Mouse (Mus musculus): ENCODE data around the gene Rfng.

- no peak for TF ChIP-seq POLR2A (IDR thresholded peaks at IDR 0.05; ENCODE audit: insufficient read length, low read depth)
- no peak for TF ChIP-seq TCF12 (IDR thresholded peaks at IDR 0.05; ENCODE audit: insufficient read depth, poor library complexity, severe bottlenecking)
- no peak for TF ChIP-seq MYOG (IDR thresholded peaks at IDR 0.05; ENCODE audit: control insufficient read depth in 1 of 3, insufficient read depth in 1 of 3, insufficient read length in 2 of 3, low read depth in 2 of 3)
- TF ChIP-seq E2F4 (IDR thresholded peaks at IDR 0.05; ENCODE audit: insufficient read depth): no peak
Observed at GRCm38 (mm10) chr11:120792652-120793051, 8.6 kb upstream of the Rfng start.

All from myocyte (in vitro differentiated cells).